Mouse (Mus musculus): Measurements from ENCODE around the gene Rasl10a.

Gene Rasl10a

DNA sequence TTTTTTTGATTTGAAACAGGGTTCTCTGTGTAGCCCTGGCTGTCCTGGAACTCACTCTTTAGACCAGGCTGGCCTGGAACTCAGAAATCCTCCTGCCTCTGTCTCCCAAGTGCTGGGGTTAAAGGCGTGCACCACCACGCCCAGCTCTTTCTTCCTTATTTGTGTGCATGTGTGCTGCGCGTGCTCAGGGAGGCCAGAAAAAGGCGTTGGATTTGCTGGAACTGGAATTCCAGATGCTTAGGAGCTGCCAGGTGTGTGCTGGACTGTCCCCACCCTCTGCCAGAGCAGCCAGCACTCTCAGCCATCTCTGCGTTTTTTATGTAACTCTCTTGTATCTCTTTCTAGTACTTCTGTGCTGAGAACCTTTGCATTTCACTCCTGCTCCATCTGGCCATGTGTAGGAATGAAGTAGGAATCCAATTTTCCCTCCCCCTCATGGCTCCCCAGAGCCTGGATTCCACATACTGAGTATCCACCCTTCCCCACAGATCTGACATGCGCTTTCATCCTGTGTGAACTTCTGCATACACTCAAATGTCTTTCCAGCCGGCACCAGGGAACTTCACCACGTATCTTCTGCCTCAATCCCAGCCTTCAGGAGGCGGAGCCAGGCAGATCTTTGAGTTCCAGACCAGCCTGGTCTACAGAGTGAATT lies 5.6 kb upstream of the Rasl10a start:
- DNase-seq (ENCODE audit: extremely low spot score, low read depth, low spot score), result no peak

DNA sequence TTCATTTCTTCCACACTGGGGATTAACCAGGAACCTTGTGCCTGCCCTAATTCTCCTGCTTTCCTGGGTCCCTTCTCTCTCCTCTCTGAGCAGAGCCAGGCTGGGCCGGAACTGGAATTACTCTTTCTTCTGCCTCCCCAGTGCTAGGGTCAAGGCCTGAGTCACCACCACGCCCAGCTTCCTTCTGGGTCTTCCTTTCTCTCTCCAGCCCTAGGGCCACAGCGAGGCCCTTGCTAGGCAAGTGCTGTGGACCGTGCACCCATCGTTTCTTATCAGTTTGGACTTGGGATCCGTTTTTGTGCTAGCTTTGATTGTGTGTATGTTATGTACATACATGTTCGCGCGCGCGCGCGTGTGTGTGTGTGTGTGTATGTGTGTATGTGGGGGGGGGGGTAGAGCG lies 3.8 kb upstream of the Rasl10a start:
- no peak for DNase-seq (ENCODE audit: extremely low spot score, low read depth, low spot score)

DNA sequence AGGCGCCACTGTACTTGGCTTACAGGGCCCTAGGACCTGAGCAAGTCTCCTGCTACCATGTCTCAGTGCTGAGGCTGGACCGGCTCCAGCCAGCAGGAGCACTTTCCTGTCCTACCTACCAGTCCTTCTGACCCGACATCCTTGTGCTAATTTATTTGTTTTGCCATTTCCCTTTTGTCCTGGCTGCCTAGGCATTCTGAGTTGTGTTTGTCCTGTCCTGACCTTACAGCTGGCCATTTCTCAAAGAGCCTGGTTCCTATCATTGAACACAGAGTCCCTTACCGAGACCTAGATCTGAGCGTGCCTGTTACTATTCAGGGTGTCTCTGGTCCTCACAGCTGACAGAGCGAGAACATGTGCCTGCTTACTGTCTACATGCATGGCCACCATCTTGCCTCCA lies 3.1 kb upstream of the Rasl10a start:
- DNase-seq (ENCODE audit: extremely low spot score, low read depth, low spot score), result no peak

DNA sequence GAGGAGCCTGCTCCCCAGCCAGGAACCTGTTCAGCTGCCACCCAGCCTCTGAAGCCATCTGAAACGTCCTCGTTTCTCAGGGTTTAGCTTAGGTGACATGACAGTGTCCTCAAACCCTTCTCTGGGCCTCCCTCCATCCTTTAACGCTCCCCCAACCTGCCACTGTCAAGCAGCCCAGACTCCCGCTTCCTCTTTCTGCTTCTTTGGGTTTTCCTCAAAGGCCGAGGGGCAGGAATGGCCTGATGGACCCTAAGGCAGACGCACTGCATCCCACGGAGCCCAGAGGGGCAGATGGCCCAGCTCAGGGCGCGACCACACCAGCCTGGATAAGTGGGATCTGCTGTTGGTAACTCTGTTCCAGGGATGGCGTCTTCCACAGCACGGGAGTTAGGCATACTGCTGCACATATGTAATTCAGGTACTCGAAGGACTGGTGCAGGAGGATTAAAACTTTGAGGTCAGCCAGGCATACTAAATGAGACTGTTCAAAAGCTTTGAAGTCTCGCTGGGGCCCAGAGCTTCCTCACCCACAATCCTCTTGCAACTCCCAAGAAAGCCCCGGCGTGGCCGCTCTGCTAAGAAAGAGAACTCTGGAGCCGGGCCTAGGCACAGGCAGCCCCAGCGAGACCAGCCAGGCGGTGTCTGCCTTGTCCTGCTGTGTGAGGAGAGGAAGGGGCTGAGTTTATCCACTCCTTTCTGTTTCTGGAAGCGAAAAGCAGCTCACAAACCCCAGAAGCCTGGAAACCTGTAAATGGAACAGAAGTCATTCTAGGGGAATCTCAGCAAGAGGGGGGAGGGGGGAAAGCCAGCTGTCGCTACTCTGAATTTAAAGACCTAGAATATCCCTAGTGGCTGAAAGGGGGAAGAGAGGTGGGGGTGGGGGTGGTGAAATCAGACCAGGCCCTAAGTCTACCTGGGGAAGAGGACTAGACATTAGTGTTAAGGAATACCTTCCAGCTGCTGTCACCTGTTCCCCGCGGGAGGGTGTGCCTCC lies 1.7 kb upstream of the Rasl10a start:
- no peak for DNase-seq (ENCODE audit: extremely low spot score, low read depth, low spot score)

DNA sequence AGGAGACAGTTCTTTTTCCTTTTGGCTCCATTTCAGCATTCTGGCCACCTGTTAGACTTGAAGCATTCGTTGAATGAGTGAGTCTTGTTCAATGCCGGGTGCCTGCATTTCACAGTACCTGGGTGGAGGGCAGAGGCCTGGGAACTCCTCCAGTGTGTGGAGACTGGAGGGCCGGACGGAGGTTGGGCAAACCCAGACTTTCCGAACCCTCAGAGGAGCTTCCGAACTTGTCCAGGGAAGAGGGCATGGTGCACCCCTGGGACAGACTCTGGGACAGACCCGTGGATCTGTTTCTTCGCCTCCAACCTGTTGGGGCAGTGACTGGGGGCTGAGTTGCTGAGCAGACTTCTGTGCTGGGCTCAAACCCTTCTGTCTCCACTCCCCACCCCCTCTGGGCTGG lies 864 bp upstream of the Rasl10a start:
- no peak for DNase-seq (ENCODE audit: extremely low spot score, low read depth, low spot score)

DNA sequence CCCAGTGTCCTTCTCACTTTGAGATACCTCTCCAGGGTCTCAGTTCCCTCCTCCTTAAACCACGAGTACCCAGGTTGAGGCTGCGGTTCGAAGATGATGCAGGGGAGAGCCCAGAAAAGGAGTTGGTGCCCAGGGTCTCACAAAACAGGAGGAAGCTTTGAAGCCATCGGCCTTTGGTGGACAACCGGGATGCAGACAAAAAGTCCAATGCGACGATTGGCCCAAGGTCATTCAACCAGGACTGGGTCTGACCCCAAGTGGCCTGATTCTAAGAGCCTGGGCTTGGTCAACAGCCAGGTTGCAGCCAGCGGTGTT lies 430 bp upstream of the Rasl10a start:
- DNase-seq (ENCODE audit: extremely low spot score, low read depth, low spot score), result no peak

DNA sequence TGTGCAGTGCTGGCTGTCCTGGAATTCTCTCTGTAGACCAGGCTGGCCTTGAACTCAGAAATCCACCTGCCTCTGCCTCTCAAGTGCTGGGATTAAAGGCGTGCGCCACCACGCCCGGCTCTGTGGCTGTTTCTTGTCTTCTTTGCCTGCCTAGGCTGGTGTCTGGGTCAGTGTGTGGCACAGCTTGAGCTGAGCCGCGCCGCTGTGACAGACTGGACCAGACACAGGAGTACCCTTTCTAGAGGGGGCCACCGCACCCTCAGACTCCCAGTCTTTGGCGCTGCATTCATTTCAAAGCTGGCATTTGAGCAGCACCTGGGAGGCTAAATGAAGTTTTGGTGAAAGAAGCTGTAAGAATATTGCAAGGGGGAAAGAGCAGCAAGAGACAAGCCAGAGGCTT lies 855 bp downstream of the Rasl10a start:
- no peak for DNase-seq (ENCODE audit: extremely low spot score, low read depth, low spot score)

DNA sequence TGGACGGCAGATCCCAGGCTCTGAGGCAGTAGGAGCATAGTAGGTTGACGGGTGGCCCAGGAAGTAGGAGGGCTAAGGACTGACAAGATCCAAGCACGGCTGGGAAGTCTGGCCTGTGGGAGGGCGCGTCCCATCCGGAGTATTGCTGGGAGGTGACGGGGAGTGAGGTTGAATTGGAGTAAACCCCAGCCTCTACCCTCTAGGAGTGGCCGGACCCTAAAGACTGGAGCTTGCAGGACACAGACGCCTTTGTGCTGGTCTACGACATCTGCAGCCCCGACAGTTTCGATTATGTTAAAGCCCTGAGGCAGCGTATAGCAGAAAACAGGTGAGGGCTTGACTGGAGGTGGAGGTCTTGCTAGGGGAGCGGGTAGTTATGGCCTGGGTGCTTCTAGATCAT lies 1.3 kb downstream of the Rasl10a start:
- no peak for DNase-seq (ENCODE audit: extremely low spot score, low read depth, low spot score)

DNA sequence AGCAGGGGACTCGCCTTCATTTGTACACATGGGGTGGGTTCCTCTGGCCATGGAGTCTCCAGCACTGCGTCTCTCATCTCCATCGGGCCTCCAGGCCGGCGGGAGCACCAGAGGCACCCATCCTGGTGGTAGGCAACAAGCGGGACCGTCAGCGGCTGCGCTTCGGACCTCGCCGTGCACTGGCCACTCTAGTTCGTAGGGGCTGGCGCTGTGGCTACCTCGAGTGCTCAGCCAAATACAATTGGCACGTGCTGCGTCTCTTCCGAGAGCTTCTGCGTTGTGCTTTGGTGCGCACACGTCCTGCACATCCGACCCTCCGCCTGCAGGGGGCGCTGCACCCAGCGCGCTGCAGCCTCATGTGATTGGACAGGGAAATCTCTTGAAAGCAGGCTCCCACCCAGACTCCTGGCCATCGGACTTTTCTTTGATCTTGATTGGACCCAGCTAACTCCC lies 1.8 kb downstream of the Rasl10a start:
- DNase-seq (ENCODE audit: extremely low spot score, low read depth, low spot score), result no peak

DNA sequence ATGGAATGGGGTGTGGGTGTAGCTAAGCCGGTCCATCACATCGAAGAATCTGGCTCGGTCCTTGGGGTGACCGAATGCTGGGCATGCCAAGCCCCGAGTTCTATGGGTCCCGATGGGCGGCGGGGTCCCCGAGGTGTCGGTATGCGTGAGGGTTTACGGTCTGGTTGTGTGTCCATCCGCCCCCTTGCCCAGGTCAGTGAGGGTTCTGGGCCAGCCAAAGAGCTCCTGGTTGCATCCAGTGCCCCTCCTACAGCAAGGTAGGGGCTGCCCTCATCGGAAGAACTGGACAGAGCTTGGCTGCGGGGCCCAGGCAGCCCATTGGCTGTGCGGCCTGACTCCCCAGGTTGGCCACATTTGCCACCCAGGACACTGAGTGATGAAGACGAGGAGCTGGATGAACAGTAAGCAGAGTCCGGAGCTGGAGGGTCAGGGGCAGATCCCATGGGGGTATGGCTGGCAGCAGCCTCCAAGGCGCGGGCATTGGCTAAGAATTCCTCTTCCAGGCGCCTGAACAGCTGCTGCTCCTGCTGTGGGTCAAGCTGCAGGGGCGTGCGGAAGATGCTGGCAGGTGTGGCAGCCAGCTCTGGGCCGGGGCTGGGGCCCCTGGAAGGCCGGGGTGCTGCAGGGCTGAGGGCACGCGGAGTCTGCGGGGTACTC lies 3.0 kb downstream of the Rasl10a start:
- no peak for DNase-seq (ENCODE audit: extremely low spot score, low read depth, low spot score)

DNA sequence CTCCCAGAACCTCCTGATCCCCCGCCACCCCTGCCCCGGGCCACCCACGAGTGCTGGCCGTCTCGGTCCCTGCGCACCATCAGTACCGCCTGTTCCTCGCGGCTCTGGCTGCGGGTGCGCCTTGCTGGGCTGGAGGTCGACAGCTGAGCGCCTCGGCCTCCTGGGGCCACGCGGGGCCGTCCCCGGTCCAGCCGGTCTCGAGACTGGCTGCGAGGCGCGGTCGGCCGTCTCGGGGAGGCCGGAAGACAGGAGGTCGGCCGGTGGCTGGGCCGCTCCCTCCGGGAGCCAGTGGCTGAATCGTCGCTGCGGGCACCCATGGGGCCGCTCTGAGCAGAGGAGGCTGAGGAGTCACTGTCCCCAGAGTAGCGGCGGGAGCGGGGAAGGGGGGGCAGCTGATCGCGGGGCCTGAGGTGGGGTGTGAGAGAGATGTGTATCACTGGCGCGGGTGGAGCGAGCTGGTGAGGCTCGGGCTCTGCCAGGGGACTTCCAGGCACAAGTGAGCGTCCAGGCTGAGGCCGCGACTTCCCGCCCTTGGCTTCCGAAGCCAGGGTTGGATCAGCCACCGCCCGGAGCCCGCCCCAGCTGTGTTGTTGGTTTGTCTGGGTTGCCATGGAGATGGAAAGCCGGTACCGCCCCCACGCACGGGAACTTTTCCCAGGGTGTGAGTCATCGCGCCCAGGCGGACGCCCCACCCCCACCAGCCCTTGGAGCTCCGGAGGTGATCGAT lies 3.6 kb downstream of the Rasl10a start:
- DNase-seq (ENCODE audit: extremely low spot score, low read depth, low spot score), result no peak

DNA sequence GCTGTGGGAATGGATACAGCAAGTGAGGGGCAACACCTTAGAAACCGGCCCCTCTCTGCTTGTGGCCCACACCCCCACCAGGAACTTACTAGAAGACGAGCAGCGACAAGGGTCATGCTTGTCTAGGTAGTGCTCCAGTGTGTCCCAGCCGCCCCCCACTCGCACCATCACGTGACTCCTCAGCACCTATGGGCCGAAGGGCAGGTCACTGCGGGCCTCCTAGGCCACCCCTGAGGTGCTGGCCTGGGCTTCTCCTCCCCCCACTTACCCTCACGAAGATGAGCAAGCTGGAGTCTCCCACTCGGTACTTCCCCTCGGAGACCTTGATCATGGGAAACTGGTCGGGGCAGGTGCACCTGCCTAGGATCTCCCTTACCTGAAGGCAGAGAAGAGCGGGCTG lies 4.4 kb downstream of the Rasl10a start:
- DNase-seq (ENCODE audit: extremely low spot score, low read depth, low spot score), result no peak

DNA sequence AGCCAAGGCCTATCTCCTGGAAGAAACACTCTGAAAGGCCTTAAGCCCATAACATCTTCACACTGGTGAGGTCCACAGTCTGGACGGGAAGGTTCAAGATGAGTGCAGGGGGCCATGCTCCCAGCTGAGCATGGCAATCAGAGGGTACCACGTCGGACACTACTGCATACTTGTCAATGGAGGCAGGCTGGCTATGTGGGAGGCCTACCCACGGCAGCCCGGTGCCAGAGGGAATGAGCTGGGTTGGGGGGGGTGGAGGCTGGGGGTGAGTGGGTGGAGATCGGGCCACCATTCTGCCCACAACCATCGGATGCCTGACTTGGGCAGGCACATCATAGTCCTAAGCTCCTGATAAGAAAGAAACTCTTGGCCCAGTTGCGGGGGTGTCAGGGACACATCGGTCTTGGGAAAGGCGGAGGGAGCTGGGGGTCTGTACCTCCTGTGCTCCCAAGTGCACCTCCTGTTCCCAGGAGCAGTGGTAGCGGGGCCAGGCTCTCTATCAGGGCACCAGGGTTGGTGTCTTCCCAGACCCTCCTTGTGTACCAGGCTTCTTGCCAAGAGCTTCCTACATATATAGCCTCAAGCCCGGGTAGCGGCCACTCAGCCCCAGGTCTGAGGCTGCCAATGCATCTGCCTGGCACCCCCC lies 5.1 kb downstream of the Rasl10a start:
- no peak for DNase-seq (ENCODE audit: extremely low spot score, low read depth, low spot score)

DNA sequence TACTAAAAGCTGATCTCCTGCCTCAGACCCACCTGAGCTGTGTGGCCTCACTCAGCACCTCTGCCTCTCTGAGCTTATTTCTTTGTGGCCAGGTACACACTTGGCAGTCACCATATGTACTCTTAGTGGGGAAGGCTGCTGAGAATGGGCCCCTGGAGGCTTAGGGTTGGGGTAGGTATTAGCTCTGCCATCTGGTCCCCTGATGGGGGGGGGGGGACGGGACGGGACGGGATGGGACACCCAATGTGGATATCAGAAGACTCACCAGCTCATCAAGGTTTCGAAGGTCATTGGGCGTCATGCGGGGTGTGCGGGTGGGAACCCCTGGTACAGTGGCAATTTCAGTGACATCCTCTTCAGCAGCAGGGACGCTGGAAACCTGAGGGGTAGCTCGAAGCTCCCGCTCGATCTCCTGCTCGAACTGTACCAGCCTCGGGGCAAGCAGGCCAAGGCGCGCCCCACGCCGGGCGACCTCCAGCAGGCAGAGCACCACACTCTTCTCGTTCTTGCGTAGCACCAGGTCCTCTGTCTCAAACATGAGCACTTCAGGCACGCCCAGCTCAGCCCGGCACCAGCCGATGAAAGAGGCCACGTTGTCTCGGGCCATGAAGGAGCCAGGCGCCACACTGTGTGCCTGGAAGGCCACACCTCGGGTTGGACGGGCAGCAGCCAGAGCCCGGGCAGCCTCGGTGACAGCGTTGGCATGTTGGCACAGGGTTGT lies 5.8 kb downstream of the Rasl10a start:
- no peak for DNase-seq (ENCODE audit: extremely low spot score, low read depth, low spot score)

DNA sequence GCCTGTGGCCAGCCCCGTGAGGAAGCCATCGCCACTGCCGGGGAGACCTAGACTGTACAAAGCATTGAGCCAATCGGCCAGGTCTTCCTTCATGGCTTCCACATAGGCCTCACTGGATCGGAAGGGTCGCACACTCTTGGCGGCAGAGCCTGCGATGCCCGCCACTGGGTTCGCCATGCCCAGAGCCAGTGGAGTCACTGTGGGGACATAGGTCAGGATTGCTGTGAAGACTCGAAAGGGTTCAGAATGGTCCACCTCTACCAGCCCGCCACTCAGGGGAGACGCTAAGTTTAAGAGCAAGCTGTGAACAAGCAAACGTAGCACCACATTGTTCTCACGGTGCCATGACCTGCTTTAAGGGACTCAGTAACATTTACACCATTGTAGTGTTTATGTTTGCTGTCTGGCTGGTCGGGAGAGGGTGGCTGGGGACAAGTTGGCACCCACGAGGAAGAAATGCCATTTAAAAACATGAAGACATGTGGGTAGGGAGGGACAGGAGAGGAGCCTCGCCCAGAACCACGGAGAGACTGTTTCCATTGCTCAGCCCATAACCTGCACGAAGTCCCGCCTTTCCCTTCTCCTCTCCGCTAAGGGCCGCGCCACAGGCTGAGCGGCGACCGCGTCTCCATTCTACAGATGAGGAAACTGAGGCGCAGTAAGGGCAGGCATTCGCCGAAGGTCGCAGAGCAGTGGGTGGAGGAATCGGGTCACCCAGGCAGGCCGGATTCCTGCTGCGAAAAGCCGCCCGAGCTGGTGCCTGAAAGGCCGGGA lies 6.5 kb downstream of the Rasl10a start:
- no peak for DNase-seq (ENCODE audit: extremely low spot score, low read depth, low spot score)

DNA sequence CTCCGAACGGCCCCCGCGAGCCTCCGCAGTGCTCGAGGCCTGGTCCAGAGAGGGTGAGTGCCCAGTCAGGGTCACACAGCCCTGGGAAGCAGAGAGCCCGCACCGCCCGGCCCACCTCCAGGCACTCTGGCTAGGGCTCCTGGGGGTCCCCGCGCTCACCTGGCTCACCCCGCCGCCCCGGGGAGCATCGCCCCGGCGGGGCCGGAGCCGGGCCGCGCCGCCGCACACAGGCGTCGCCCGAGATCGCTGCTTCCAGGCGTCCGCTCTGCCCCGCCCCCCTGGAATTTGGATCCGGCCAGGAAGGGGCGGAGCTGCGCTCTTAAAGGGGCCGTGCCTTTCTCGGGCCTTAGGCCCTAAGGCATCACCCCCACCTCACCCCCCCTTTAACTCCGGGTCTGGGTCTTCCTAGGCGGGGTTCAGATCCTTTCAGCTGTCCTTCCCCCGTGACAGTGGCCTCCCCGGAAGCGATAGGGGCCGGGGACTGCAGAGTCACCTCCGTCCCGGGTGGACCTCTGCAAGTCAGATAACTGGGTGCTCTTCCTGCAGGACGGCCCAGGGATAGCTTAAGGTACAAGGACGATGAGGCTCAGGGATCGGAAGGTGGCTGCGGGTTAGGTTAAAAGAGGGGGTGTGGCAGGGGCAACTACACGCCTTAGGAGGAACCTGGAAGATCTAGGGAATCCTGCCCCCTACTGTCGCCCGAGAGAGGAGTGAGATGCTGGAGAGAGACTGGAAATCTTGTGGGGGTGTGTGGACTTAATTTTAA lies 7.3 kb downstream of the Rasl10a start, which contains the start of gene Gas2l1:
Gas2l1 (minus strand) TSS at position 272 of the 766 bp plus-strand sequence.
- DNase-seq (ENCODE audit: extremely low spot score, low read depth, low spot score), result no peak

DNA sequence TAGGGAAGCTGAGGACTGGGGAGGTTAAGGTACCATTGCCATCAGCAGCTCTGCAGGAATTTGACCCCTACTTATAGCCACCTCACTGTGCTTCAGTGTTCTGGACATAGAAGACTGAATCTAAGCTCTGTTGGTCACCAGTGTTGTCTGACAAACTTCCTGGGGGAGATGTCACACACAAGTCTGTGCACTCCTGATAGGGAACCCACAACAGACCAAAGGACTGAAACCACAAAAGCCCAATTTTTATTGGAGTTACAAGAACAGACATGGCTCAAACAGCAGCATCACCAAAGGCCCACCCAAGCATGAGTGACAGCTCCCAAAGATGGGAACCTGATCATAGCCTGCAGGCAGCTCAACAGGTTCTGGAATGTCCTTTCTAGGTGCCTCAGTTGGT lies 9.1 kb downstream of the Rasl10a start:
- no peak for DNase-seq (ENCODE audit: extremely low spot score, low read depth, low spot score)

DNA sequence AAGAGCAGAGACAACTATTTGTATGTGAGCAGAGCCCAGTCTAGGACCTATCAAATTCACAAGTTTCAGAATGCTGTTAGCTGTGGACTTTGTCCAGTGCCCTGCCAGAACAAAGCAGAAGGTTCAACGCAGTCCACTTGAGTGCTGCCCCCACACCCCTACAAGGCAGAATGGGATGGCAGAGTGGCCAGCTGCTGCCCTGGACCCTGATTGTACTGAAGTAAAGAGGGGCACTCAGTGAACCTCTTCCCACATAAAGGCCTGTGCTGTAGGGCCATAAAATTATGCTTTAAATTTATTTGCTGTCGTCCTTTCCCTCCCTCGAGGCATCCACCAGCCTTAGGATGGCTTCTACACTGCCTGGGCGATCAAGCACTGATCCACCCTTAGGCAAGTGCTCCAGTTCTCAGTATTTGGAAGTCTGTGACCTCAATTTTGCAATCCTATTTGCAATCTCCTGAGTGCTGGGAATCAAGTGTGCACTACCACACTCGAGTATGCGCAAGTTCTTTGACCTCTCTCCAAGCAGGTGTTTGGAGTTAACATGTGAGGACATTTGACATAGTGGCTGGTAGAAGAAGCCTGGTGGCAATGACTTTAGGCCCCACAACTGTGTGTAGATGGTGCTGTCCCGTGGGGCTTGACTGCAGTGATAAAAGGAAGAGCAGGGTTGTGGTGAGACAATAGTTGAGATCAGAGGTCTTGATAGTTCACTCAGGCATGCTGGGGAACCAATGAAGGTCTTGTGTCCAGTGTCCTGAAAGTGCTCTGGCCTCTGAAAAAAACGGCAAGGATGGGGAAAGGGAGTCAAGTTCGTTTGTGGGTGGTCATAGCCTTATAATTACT lies 10.4 kb downstream of the Rasl10a start:
- no peak for DNase-seq (ENCODE audit: extremely low spot score, low read depth, low spot score)

Measured in hindlimb bud, embryonic 11.5 days (tissue).